Mouse (Mus musculus) hindbrain, embryonic 11.5 days (tissue): ENCODE measurements around the gene Rtl6. TPM values are rescaled to one million over a fixed set of nuclear protein-coding genes. Genes with fewer than 3 reads are reported as not detected.

Experiments used
- ATAC-seq: fragments of 200-750 bp; cut with Nextera tagmentation; 2 replicates; pipeline ENCODE4 v1.8.0; 2017; ENCODE audit warnings: mild to moderate bottlenecking, moderate TSS enrichment, moderate library complexity; ENCODE audit not compliant: low FRiP score
- DNase-seq: peaks from one replicate; pipeline ENCODE4 v3.0.0-alpha.2; 2015; ENCODE audit warnings: low spot score
- H3K27ac ChIP-seq: fragments of 300-500 bp; sonication (generic); 2 replicates; pipeline ENCODE4 v1.5.1; 2014; ENCODE audit warnings: mild to moderate bottlenecking, low read depth, low read length
- H3K27me3 ChIP-seq: fragments of 300-500 bp; sonication (generic); 2 replicates; pipeline ENCODE4 v1.6.1; 2014; ENCODE audit warnings: mild to moderate bottlenecking, low read length, moderate library complexity, mixed read lengths; ENCODE audit not compliant: control insufficient read depth, insufficient read depth
- H3K36me3 ChIP-seq: fragments of 300-500 bp; sonication (generic); 2 replicates; pipeline ENCODE4 v1.6.1; 2014; ENCODE audit warnings: mild to moderate bottlenecking, low read length, moderate library complexity, mixed read lengths; ENCODE audit not compliant: control insufficient read depth, insufficient read depth
- H3K4me1 ChIP-seq: fragments of 300-500 bp; sonication (generic); replicated peaks from 2 replicates; pipeline ENCODE4 v1.6.1; 2014; ENCODE audit warnings: low read length, mixed read lengths; ENCODE audit not compliant: control insufficient read depth, insufficient read depth
- H3K4me2 ChIP-seq: fragments of 300-500 bp; sonication (generic); replicated peaks from 2 replicates; pipeline ENCODE4 v1.6.1; 2014; ENCODE audit warnings: mild to moderate bottlenecking, low read depth, low read length
- H3K4me3 ChIP-seq: fragments of 300-500 bp; sonication (generic); 2 replicates; pipeline ENCODE4 v1.5.1; 2014; ENCODE audit warnings: low read depth, low read length
- H3K9ac ChIP-seq: fragments of 300-500 bp; sonication (generic); 2 replicates; pipeline ENCODE4 v1.6.1; 2014; ENCODE audit warnings: low read depth, low read length
- H3K9me3 ChIP-seq: fragments of 300-500 bp; sonication (generic); 2 replicates; pipeline ENCODE4 v1.6.1; 2016; ENCODE audit warnings: low read length; ENCODE audit not compliant: control insufficient read depth
- WGBS: fragments of 180-500 bp; shearing (Covaris S2); extraction: QIAGEN DNeasy Blood & Tissue Kit; methylation state at CpG from one replicate; pipeline ENCODE4 v1.1.7; 2014; 5-methylcytosine and 5-hydroxymethylcytosine counted together
- polyA plus RNA-seq: library from polyadenylated mRNA; unstranded; fragments of >200 nt; fragmentation: Nextera tagmentation; extraction: Ambion mirVana; gene quantifications from 2 replicates; pipeline ENCODE4 v1.2.1, GENCODE M21; 2014

Rtl6 gene
- polyA plus RNA-seq, 1 experiment from 2014 or later, result 13.0 TPM

- H3K9ac ChIP-seq, result no peak overlapping the region
- ATAC-seq (no peak), DNase-seq (no peak)
- no peak overlapping the region for H3K27ac ChIP-seq
- H3K9me3 ChIP-seq, result no peaks in the 10 kb centered on the region
- no peak overlapping the region for H3K4me2 ChIP-seq
- 0 out of 2 replicates have a peak, but pooled peaks cover 5% of the 10 kb centered on the region for H3K4me1 ChIP-seq
- H3K27me3 ChIP-seq, result no peaks in the 10 kb centered on the region
- H3K36me3 ChIP-seq, result no peaks in the 10 kb centered on the region
- WGBS, result 82% methylated on average over 10 of the region's 10 CpGs
- H3K4me3 ChIP-seq, result no peak overlapping the region
Measured at GRCm38 (mm10) chr15:84506026-84506425, 51.6 kb downstream of the Rtl6 start.

- H3K4me3 ChIP-seq, result no peak overlapping the region
- ATAC-seq, result no peak
- H3K36me3 ChIP-seq, result no peaks in the 10 kb centered on the region
- no peaks in the 10 kb centered on the region for H3K27me3 ChIP-seq
- H3K9me3 ChIP-seq, result no peaks in the 10 kb centered on the region
- H3K27ac ChIP-seq, result no peak overlapping the region
- H3K4me1 ChIP-seq, result peaks cover 5% of the 10 kb centered on the region; the same call in 1 of the 2 replicates
- no peak for DNase-seq
- no peak overlapping the region for H3K4me2 ChIP-seq
- H3K9ac ChIP-seq, result no peak overlapping the region
- 24% methylated on average over 7 of the region's 7 CpGs for WGBS
Measured at GRCm38 (mm10) chr15:84504895-84505294, 52.7 kb downstream of the Rtl6 start.

Other genes with a start within 250 kb of the Rtl6 start
- gene Parvg, start 233.8 kb downstream of the Rtl6 start, polyA plus RNA-seq, result 0.57 and 0.62 TPM in 2 replicates
- 3.2 and 5.0 TPM in 2 replicates for gene Shisal1, start 110.7 kb downstream of the Rtl6 start, polyA plus RNA-seq
- gene Prr5, start 111.8 kb upstream of the Rtl6 start, polyA plus RNA-seq, result 12.1 and 13.9 TPM in 2 replicates
- gene Arhgap8, start 162.2 kb upstream of the Rtl6 start, polyA plus RNA-seq, result 2.3 and 2.9 TPM in 2 replicates